Mouse (Mus musculus) C2C12 (cell line): ENCODE measurements at regions not wholly inside any gene's neighbourhood (a gene's known extent, or its start where the extent isn't known, plus 50 kb on each side); places are given as distances from the start of the nearest gene placed in this dataset.

ENCODE experiments used
- H3K27me3 ChIP-seq: one replicate; pipeline ENCODE4 v1.6.1; 2011; ENCODE audit not compliant: control insufficient read depth, insufficient read depth, insufficient read length
- H3K36me3 ChIP-seq: one replicate; pipeline ENCODE4 v1.6.1; 2011; ENCODE audit not compliant: control insufficient read depth, insufficient read depth
- H3K4me3 ChIP-seq: one replicate; pipeline ENCODE4 v1.5.1; 2011; ENCODE audit warnings: mild to moderate bottlenecking, control low read depth; ENCODE audit not compliant: poor library complexity, insufficient read depth, severe bottlenecking
- H3K79me2 ChIP-seq: one replicate; pipeline ENCODE4 v1.6.1; 2011; ENCODE audit not compliant: control insufficient read depth, insufficient read depth
- H3K79me3 ChIP-seq: one replicate; pipeline ENCODE4 v1.6.1; 2011; ENCODE audit warnings: low read depth, control low read depth
- H3ac ChIP-seq: one replicate; pipeline ENCODE3; 2011; ENCODE audit warnings: low read depth; ENCODE audit not compliant: control insufficient read depth, insufficient read length
- CEBPB ChIP-seq: IDR thresholded peaks from one replicate; pipeline ENCODE4 v1.6.1; 2011; ENCODE audit warnings: low read depth, mild to moderate bottlenecking, control low read depth, moderate library complexity
- CTCF ChIP-seq: IDR thresholded peaks from one replicate; pipeline ENCODE4 v1.5.1; 2011; ENCODE audit not compliant: control insufficient read depth, insufficient read depth, insufficient read length
- FOSL1 ChIP-seq: IDR thresholded peaks from one replicate; pipeline ENCODE4 v1.8.0; 2011; ENCODE audit warnings: mild to moderate bottlenecking, low read length; ENCODE audit not compliant: poor library complexity, insufficient read depth, severe bottlenecking
- MAX ChIP-seq: IDR thresholded peaks from one replicate; pipeline ENCODE4 v1.6.1; 2011; ENCODE audit warnings: mild to moderate bottlenecking, control low read depth
- MYOD1 ChIP-seq: IDR thresholded peaks from one replicate; pipeline ENCODE4 v1.6.1; 2011; ENCODE audit warnings: low read depth; ENCODE audit not compliant: control insufficient read depth, insufficient read length
- MYOG ChIP-seq: IDR thresholded peaks from one replicate; pipeline ENCODE4 v1.6.1; 2011; ENCODE audit not compliant: control insufficient read depth, insufficient read length; ENCODE audit errors: extremely low read depth
- USF1 ChIP-seq: IDR thresholded peaks from one replicate; pipeline ENCODE4 v1.6.1; 2011; ENCODE audit warnings: low read depth, mild to moderate bottlenecking, control low read depth, moderate library complexity

- no peaks in the 10 kb centered on the region for H3K36me3 ChIP-seq
- H3K4me3 ChIP-seq = no peak overlapping the region
- TF ChIP-seq CTCF = no peak
- TF ChIP-seq MYOD1 = no peak
- no peak for TF ChIP-seq USF1
- TF ChIP-seq MYOG = no peak
- TF ChIP-seq FOSL1 = no peak
- no peak for TF ChIP-seq MAX
- no peak for TF ChIP-seq CEBPB
- no peaks in the 10 kb centered on the region for H3K79me2 ChIP-seq
- H3ac ChIP-seq = no peak overlapping the region
- H3K79me3 ChIP-seq = no peaks in the 10 kb centered on the region
- no peaks in the 10 kb centered on the region for H3K27me3 ChIP-seq
Measured at GRCm38 (mm10) chr3:35282106-35282505, 471.8 kb upstream of the Atp11b start.

GRCm38 (mm10) chr3:35294771-35295170 is 459.1 kb upstream of the Atp11b start:
- Histone ChIP-seq H3K4me3 (no peak overlapping the region), H3ac (no peak overlapping the region), H3K27me3 (no peaks in the 10 kb centered on the region), H3K36me3 (no peaks in the 10 kb centered on the region), H3K79me3 (no peaks in the 10 kb centered on the region), H3K79me2 (no peaks in the 10 kb centered on the region)
- no peak for TF ChIP-seq MYOG
- no peak for TF ChIP-seq MAX
- no peak for TF ChIP-seq CTCF
- no peak for TF ChIP-seq USF1
- no peak for TF ChIP-seq FOSL1
- no peak for TF ChIP-seq CEBPB
- no peak for TF ChIP-seq MYOD1

GRCm38 (mm10) chr3:35295746-35296145 is 458.2 kb upstream of the Atp11b start:
- H3K4me3 ChIP-seq = no peak overlapping the region
- H3K36me3 ChIP-seq = no peaks in the 10 kb centered on the region
- no peak overlapping the region for H3ac ChIP-seq
- no peaks in the 10 kb centered on the region for H3K27me3 ChIP-seq
- no peaks in the 10 kb centered on the region for H3K79me2 ChIP-seq
- H3K79me3 ChIP-seq = no peaks in the 10 kb centered on the region
- TF ChIP-seq USF1 (no peak), MYOD1 (no peak), CEBPB (no peak), MYOG (no peak), MAX (no peak), FOSL1 (no peak), CTCF (no peak)

- no peaks in the 10 kb centered on the region for H3K36me3 ChIP-seq
- TF ChIP-seq USF1 = no peak
- no peak for TF ChIP-seq CEBPB
- TF ChIP-seq CTCF = no peak
- no peak for TF ChIP-seq MAX
- TF ChIP-seq MYOG = no peak
- no peak for TF ChIP-seq MYOD1
- no peak for TF ChIP-seq FOSL1
- H3K27me3 ChIP-seq = no peaks in the 10 kb centered on the region
- H3K79me2 ChIP-seq = no peaks in the 10 kb centered on the region
- H3K4me3 ChIP-seq = no peak overlapping the region
- H3K79me3 ChIP-seq = no peaks in the 10 kb centered on the region
- H3ac ChIP-seq = no peak overlapping the region
Measured at GRCm38 (mm10) chr3:35299036-35299435, 454.9 kb upstream of the Atp11b start.

GRCm38 (mm10) chr3:35306013-35306412 is 447.9 kb upstream of the Atp11b start:
- Histone ChIP-seq H3ac (no peak overlapping the region), H3K4me3 (no peak overlapping the region), H3K36me3 (no peaks in the 10 kb centered on the region), H3K27me3 (no peaks in the 10 kb centered on the region), H3K79me2 (no peaks in the 10 kb centered on the region), H3K79me3 (no peaks in the 10 kb centered on the region)
- TF ChIP-seq FOSL1 (no peak), MYOD1 (no peak), MAX (no peak), MYOG (no peak), CTCF (no peak), USF1 (no peak), CEBPB (no peak)

GRCm38 (mm10) chr3:35314177-35314576 is 439.7 kb upstream of the Atp11b start:
- Histone ChIP-seq H3K36me3 (no peaks in the 10 kb centered on the region), H3K4me3 (no peak overlapping the region), H3K79me3 (no peaks in the 10 kb centered on the region), H3K79me2 (no peaks in the 10 kb centered on the region), H3K27me3 (no peaks in the 10 kb centered on the region), H3ac (no peak overlapping the region)
- no peak for TF ChIP-seq MYOG
- no peak for TF ChIP-seq MAX
- TF ChIP-seq FOSL1 = no peak
- TF ChIP-seq USF1 = no peak
- TF ChIP-seq CEBPB = no peak
- TF ChIP-seq CTCF = no peak
- TF ChIP-seq MYOD1 = no peak
